Mouse (Mus musculus) frontal cortex, adult 2 months (tissue): ENCODE measurements at regions not wholly inside any gene's neighbourhood (a gene's known extent, or its start where the extent isn't known, plus 50 kb on each side); places are given as distances from the start of the nearest gene placed in this dataset.

Experiments
- DNase-seq, 2 experiments: peaks; one replicate each; pipeline ENCODE4 v3.0.0; 2022; ENCODE audit warnings: low spot score in 1 of 2; ENCODE audit errors: extremely low spot score in 1 of 2

- no peak for DNase-seq
Measured at GRCm38 (mm10) chr3:41162514-41162913, 79.7 kb upstream of the Pgrmc2 start.

GRCm38 (mm10) chr3:41160648-41161047, 77.8 kb upstream of the Pgrmc2 start:
- no peak for DNase-seq

- DNase-seq = peak in 1 of 2 experiments; percentile 57
Measured at GRCm38 (mm10) chr3:41158314-41158973, 75.6 kb upstream of the Pgrmc2 start.

GRCm38 (mm10) chr3:41157428-41157827, 74.6 kb upstream of the Pgrmc2 start:
- DNase-seq = no peak

GRCm38 (mm10) chr3:41156562-41156961, 73.7 kb upstream of the Pgrmc2 start:
- DNase-seq = no peak

- DNase-seq = peak; percentile 11 to 57
Measured at GRCm38 (mm10) chr3:41155132-41155760, 72.4 kb upstream of the Pgrmc2 start.

- no peak for DNase-seq
Measured at GRCm38 (mm10) chr3:41154402-41154801, 71.6 kb upstream of the Pgrmc2 start.

- no peak for DNase-seq
Measured at GRCm38 (mm10) chr3:41151989-41152388, 69.1 kb upstream of the Pgrmc2 start.

GRCm38 (mm10) chr3:41140391-41140790, 57.5 kb upstream of the Pgrmc2 start:
- no peak for DNase-seq

GRCm38 (mm10) chr3:41137931-41138330, 55.1 kb upstream of the Pgrmc2 start:
- no peak for DNase-seq

- DNase-seq = no peak
Measured at GRCm38 (mm10) chr3:41132889-41133288, 50.0 kb upstream of the Pgrmc2 start.
